Mouse (Mus musculus) midbrain, embryonic 15.5 days (tissue): ENCODE results near the gene Plekhf1. TPM values are rescaled to one million over a fixed set of nuclear protein-coding genes. Genes with fewer than 3 reads are reported as not detected.

Source experiments
- ATAC-seq: fragments of 200-750 bp; cut with Nextera tagmentation; replicated peaks from 2 replicates; pipeline ENCODE4 v1.8.0; 2017; ENCODE audit warnings: moderate TSS enrichment
- H3K27ac ChIP-seq: fragments of 300-500 bp; sonication (generic); 2 replicates; pipeline ENCODE4 v1.5.1; 2015; ENCODE audit warnings: mild to moderate bottlenecking, inconsistent platforms
- H3K27me3 ChIP-seq: fragments of 300-500 bp; sonication (generic); replicated peaks from 2 replicates; pipeline ENCODE4 v1.6.1; 2015; ENCODE audit warnings: inconsistent platforms
- H3K36me3 ChIP-seq: fragments of 300-500 bp; sonication (generic); replicated peaks from 2 replicates; pipeline ENCODE4 v1.6.1; 2015; ENCODE audit warnings: inconsistent platforms
- H3K4me1 ChIP-seq: fragments of 300-500 bp; sonication (generic); 2 replicates; pipeline ENCODE4 v1.6.1; 2015; ENCODE audit warnings: inconsistent platforms
- H3K4me2 ChIP-seq: fragments of 300-500 bp; sonication (generic); 2 replicates; pipeline ENCODE4 v1.6.1; 2015; ENCODE audit warnings: inconsistent platforms, mild to moderate bottlenecking, moderate library complexity
- H3K4me3 ChIP-seq: fragments of 300-500 bp; sonication (generic); 2 replicates; pipeline ENCODE4 v1.5.1; 2015; ENCODE audit warnings: mild to moderate bottlenecking, inconsistent platforms
- H3K9ac ChIP-seq: fragments of 300-500 bp; sonication (generic); 2 replicates; pipeline ENCODE4 v1.6.1; 2015; ENCODE audit warnings: mild to moderate bottlenecking, inconsistent platforms
- H3K9me3 ChIP-seq: fragments of 300-500 bp; sonication (generic); 2 replicates; pipeline ENCODE4 v1.6.1; 2016; ENCODE audit warnings: inconsistent platforms
- WGBS: fragments of 180-500 bp; shearing (Covaris S2); methylation state at CpG from one replicate; pipeline ENCODE4 v1.1.7; 2015; ENCODE audit warnings: mixed read lengths; 5-methylcytosine and 5-hydroxymethylcytosine counted together
- polyA plus RNA-seq: library from polyadenylated mRNA; unstranded; fragments of >200 nt; fragmentation: Nextera tagmentation; extraction: Ambion mirVana; gene quantifications from 2 replicates; pipeline ENCODE4 v1.2.1, GENCODE M21; 2015

Gene Plekhf1
- polyA plus RNA-seq, 1 experiment from 2014 or later: 0.48 TPM

DNA sequence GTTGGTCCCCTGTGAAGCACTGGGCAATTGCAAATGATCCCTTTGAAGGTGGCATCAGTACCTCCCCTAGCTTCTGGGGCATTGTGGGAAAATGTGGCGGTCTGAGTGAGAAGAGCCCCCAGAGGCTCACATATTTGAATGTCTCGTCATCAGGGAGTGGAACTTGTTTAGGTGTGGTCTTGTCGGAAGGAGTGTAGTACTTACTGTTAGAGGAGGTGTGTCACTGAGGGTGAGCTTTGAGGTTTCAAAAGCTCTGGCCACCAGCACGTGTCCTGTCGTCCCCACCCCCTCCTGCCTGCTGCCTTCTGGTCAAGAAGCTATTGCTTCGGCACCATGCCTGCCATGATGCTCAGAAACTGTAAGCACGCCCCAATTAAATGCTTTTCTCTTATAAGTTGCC, 12.5 kb downstream of the Plekhf1 start:
- H3K4me3 ChIP-seq: no peak overlapping the region
- no peak overlapping the region for H3K4me2 ChIP-seq
- no peak overlapping the region for H3K9ac ChIP-seq
- 79% methylated on average over 7 of the region's 7 CpGs for WGBS
- no peaks in the 10 kb centered on the region for H3K36me3 ChIP-seq
- H3K4me1 ChIP-seq: no peaks in the 10 kb centered on the region
- no peak for ATAC-seq
- no peaks in the 10 kb centered on the region for H3K9me3 ChIP-seq
- no peaks in the 10 kb centered on the region for H3K27me3 ChIP-seq
- no peak overlapping the region for H3K27ac ChIP-seq

DNA sequence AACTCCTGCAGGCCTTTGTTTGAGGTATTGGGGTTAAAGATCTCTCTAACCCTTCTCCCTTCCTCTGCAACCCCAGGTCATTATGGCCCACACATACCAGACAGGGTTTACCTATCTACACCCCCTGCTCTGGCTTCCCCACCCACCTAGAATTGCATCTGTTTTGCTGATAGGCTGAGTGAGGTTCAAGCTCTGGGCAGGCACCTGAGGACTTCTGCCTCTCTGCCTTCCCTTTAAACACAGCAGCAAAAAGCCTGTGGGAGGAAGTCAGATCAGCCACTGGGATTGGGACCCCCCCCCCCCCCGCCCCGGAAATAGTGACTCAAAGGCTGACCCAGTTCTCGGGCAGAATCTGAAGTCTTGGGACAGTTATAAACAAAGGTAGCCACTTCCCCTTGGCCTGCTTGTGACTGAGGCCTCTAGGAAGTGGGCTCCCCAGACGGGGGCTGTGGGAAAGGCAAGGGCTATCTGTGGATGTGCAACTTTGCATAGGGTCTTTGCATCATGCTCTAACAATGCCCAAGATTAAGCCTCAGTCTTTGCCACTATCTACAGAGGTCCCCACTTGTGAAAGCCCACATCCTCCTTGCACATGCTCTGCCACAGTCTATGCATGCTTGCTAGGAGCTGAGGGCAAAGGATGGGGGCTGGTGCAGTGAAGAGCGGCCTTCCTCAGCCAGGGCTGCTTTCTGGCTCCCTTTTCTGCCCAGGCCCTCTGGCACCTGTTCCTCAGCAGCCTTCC, 13.2 kb downstream of the Plekhf1 start:
- WGBS: 66% methylated on average over 5 of the region's 5 CpGs
- ATAC-seq: no peak
- H3K4me3 ChIP-seq: no peak overlapping the region

DNA sequence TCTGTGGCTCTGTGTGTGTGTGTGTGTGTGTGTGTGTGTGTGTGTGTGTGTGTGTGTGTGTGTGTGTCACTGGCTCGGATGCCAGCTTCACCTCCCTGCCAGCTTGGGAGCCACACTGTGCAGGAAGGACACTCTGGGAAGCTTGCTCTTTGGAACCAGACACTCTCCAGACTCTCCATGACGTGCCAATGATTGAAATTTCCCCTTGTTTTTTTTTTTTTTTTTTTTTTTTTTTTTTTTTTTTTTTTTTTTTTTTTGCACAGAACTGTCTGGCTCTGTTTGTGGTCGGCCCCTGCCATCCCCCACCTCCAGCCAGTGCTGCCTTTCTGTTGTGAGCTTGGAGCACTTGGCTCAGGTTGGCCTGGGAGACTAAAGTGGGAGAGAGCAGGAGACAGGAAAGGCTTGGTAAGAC, 15.2 kb downstream of the Plekhf1 start:
- Histone ChIP-seq H3K9ac (no peak overlapping the region), H3K27me3 (no peaks in the 10 kb centered on the region), H3K27ac (no peak overlapping the region), H3K4me3 (no peak overlapping the region), H3K9me3 (no peaks in the 10 kb centered on the region), H3K4me2 (no peak overlapping the region), H3K36me3 (no peaks in the 10 kb centered on the region), H3K4me1 (no peaks in the 10 kb centered on the region)
- no peak for ATAC-seq
- 55% methylated on average over 3 of the region's 3 CpGs for WGBS

More for the DNA sequence above, 13.2 kb downstream of the Plekhf1 start:
- no peaks in the 10 kb centered on the region for H3K9me3 ChIP-seq
- no peak overlapping the region for H3K27ac ChIP-seq
- H3K36me3 ChIP-seq: no peaks in the 10 kb centered on the region
- H3K4me2 ChIP-seq: no peak overlapping the region
- no peak overlapping the region for H3K9ac ChIP-seq
- H3K27me3 ChIP-seq: no peaks in the 10 kb centered on the region
- H3K4me1 ChIP-seq: no peaks in the 10 kb centered on the region

DNA sequence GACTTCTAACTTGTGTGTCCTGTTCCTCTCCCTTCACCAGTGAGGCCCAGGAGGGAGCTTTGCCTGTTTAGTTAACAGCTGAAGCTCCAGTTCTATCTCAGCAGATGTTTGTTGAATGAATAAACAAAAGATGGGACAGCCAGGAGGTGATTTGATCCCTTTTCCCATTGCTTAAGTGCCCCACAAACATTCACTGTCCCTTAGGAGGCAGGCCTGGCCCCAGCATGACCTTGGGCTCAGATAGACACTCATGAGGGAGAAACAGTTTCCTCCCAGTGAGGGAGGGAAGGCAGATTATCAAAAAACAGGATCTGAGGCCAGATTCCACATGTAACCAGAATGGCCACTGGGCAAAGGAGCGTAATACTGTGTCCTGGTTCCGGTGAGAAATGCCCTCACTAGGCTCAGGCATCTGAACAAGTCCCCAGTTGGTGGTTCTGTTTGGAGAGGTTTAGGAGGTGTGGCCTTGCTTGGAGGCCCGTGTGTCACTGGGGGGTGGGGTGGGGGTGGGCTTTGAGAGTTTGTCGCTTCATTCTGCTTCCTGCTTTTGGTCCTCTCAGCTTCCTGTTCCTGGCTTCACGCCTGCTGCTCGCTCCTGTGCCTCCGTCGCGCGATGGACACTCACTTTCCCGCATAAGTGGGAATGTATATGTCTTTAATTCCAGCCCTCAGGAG, 18.2 kb downstream of the Plekhf1 start:
- 74% methylated on average over 11 of the region's 11 CpGs for WGBS
- no peak overlapping the region for H3K4me2 ChIP-seq
- H3K9ac ChIP-seq: no peak overlapping the region
- no peaks in the 10 kb centered on the region for H3K27me3 ChIP-seq
- no peak for ATAC-seq
- H3K4me1 ChIP-seq: no peaks in the 10 kb centered on the region
- no peak overlapping the region for H3K4me3 ChIP-seq
- H3K9me3 ChIP-seq: no peaks in the 10 kb centered on the region
- H3K27ac ChIP-seq: no peak overlapping the region
- H3K36me3 ChIP-seq: no peaks in the 10 kb centered on the region

DNA sequence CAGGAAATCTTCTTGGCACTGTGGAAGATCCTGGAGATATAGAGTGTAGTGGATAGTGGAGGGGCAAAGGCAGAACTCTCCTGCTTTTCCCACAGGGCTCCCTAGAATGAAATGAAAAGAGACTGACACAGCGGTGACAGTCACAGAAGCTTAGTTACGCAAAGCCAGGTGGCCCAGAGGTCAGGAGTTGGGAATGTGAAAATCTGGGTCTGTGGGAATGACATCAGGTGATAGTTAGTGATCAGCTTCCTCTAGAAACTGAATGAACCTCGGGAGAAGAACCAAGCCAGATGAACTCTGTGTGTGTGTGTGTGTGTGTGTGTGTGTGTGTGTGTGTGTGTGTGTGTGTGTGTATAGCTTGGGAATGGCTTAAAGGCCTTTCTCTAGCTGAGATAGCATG, 18.8 kb downstream of the Plekhf1 start:
- no peaks in the 10 kb centered on the region for H3K36me3 ChIP-seq
- H3K4me3 ChIP-seq: no peak overlapping the region
- H3K9ac ChIP-seq: no peak overlapping the region
- no peaks in the 10 kb centered on the region for H3K4me1 ChIP-seq
- H3K27ac ChIP-seq: no peak overlapping the region
- ATAC-seq: no peak
- H3K4me2 ChIP-seq: no peak overlapping the region
- WGBS: 79% methylated on average over 3 of the region's 3 CpGs
- no peaks in the 10 kb centered on the region for H3K27me3 ChIP-seq
- no peaks in the 10 kb centered on the region for H3K9me3 ChIP-seq

DNA sequence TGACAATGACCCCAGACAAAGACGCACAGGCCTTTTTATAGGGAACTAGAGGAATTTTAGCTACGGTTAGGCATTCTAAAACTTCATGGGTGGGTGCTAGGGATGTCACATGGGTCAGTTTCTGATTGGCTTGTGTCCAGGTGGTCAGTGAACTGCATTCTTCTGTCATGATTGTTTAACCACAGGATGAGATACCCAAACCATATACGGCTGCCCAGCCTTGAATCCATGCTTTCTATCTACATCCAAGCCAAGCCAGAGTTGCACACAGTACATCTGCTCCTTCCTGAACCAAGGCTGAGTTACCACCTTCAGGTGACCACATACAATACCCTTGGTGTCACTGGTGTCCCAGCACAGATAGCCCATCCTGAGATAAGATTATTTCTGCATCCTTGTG, 21.3 kb downstream of the Plekhf1 start:
- Histone ChIP-seq H3K9me3 (no peaks in the 10 kb centered on the region), H3K4me3 (no peak overlapping the region), H3K27me3 (no peaks in the 10 kb centered on the region), H3K36me3 (no peaks in the 10 kb centered on the region), H3K9ac (no peak overlapping the region), H3K4me1 (no peaks in the 10 kb centered on the region), H3K4me2 (no peak overlapping the region), H3K27ac (no peak overlapping the region)
- WGBS: 84% methylated on average over 3 of the region's 3 CpGs
- no peak for ATAC-seq

DNA sequence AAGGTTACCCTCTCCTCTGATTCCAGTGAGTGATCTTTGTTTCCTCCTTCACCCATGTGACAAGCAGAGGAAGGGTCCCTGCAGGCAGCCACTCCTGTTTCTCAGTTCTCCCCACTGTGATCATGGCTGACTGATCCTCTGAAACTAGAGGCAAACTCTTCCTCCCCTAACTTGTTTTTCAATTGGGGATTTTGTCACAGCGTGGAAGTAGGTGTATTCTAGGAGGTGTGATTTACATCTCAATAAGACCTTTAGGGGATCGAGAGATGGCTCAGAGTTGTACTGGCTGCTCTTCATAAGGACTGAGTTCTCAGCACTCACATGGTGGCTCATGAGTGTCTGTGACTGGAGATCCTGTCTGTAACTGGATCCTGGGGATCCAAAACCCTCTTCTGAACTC, 22.0 kb downstream of the Plekhf1 start:
- 21% methylated on average over 2 of the region's 2 CpGs for WGBS
- H3K9me3 ChIP-seq: no peaks in the 10 kb centered on the region
- no peaks in the 10 kb centered on the region for H3K27me3 ChIP-seq
- no peaks in the 10 kb centered on the region for H3K36me3 ChIP-seq
- H3K4me3 ChIP-seq: no peak overlapping the region
- no peak overlapping the region for H3K9ac ChIP-seq
- peaks cover under 1% of the 10 kb centered on the region; the same call in 1 of the 2 replicates for H3K4me1 ChIP-seq
- H3K27ac ChIP-seq: no peak overlapping the region
- no peak for ATAC-seq
- no peak overlapping the region for H3K4me2 ChIP-seq

DNA sequence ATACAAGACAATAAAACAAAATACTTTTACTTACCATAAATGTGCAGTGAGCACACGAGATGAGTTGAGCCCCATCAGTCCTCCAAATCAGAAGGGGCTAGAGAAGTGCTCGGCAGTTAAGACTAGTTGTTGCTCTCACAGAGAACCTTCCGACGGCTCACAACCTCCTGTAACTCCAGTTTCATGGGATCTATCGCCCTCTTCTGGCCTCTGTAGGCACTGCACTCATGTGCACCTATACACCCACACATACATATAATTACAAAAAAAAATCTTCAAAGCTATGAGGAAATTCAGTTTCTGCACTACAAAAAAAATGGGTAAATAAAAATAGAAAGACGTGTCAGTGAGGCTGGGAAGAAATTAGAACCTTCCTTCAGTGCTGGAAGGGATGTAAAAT, 23.5 kb downstream of the Plekhf1 start:
- no peak overlapping the region for H3K4me2 ChIP-seq
- H3K27me3 ChIP-seq: no peaks in the 10 kb centered on the region
- no peak overlapping the region for H3K27ac ChIP-seq
- ATAC-seq: no peak
- no peaks in the 10 kb centered on the region for H3K36me3 ChIP-seq
- 89% methylated on average over 6 of the region's 6 CpGs for WGBS
- H3K9ac ChIP-seq: no peak overlapping the region
- H3K4me3 ChIP-seq: no peak overlapping the region
- H3K9me3 ChIP-seq: no peaks in the 10 kb centered on the region
- peaks cover 5% of the 10 kb centered on the region; the same call in 1 of the 2 replicates for H3K4me1 ChIP-seq

DNA sequence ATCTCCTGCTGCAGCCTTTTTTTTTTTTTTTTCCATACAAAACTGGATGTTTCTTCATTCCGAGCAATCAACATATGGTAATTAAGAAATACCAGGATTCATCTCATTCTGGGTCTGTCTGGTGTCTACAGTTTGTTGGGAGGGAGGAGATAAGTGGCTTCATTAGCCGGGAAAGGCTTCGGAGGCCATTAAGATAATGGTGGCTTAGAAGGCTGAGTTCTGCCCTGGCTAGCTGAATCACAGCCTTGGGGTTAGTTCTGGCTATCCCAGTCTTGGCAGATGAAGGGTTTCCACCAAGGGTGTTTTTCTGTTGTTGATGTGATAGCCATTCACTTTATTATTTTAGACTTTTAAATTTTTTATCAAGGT, 26.5 kb downstream of the Plekhf1 start:
- H3K27ac ChIP-seq: no peak overlapping the region
- H3K4me2 ChIP-seq: peak overlapping the region; percentile 66
- WGBS: 43% methylated on average over 3 of the region's 3 CpGs
- H3K9me3 ChIP-seq: no peaks in the 10 kb centered on the region
- H3K4me3 ChIP-seq: no peak overlapping the region
- H3K9ac ChIP-seq: no peak overlapping the region
- H3K27me3 ChIP-seq: no peaks in the 10 kb centered on the region
- ATAC-seq: peak; percentile 30; the same call in 1 of the 2 replicates
- H3K4me1 ChIP-seq: peaks cover 5% of the 10 kb centered on the region; the same call in 1 of the 2 replicates
- no peaks in the 10 kb centered on the region for H3K36me3 ChIP-seq

DNA sequence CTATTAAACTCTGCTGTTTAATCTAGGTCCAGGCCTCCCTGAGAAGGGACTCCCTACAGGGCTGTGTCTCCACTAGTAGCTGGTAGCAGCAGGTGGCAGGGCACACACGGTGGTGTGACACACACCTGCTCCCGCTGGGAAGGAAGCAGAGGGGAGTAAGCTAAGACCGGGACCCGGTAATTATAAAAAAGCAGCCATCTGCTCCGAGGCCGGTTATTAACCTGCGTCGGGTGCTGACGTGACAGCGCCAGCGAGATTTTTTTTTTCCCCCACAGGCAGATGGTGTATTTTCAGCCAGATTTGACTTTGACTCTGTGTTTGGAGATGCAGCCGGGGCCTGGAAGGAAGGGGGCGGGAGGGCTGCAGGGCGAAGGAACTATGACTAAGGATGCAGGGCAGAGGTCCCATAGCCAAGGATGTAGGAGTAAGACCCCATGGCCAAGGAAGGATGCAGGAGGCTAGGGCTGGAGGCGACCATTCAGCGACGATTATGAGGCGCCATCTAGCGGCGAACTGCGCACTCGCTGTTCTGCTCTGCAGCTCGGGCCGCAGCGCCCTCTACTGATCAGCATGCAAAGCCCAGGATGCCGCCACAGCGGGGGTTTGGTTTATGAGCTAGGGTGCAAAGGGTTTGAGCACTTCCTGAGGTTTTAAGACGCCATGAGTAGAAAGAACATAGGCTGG, 27.1 kb downstream of the Plekhf1 start:
- Histone ChIP-seq H3K36me3 (no peaks in the 10 kb centered on the region), H3K9me3 (no peaks in the 10 kb centered on the region), H3K27ac (peak overlapping the region; percentile 67), H3K4me2 (peak overlapping the region; percentile 66), H3K27me3 (no peaks in the 10 kb centered on the region), H3K9ac (peak overlapping the region; percentile 45), H3K4me3 (peak overlapping the region; percentile 39), H3K4me1 (peaks cover 5% of the 10 kb centered on the region; the same call in 1 of the 2 replicates)
- WGBS: 2% methylated on average over 28 of the region's 28 CpGs
- ATAC-seq: peak; percentile 93

DNA sequence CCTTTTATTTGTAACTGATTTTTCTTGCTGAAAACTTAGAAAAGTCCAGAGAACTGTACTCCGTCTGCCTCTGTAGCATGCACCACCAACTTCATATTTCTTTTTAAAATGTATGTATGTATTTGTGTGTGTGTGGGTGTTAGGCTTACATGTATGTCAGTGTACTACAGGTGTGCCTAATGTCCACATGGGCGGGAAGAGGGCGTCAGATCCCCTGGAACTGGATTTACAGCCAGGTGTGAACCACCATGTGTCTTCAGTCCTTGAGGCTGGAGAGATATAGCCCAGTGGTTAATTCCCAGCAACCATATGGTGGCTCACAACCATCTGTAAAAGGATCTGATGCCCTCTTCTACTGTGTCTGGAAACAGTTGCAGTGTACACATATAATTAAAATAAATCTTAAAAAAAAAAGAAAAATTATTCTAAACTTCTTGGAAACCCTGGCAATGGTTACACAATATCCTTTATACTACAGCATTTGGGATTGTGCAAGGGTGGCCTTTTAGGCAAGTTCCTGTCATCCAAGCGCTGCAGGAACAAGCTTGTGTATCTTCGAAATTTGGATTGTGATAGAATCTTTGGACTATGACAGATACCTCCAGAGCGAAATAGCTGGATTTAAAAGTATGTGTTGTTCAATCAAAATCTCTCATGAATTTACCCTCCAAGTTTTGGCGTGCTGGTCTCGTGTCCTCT, 27.8 kb downstream of the Plekhf1 start:
- no peak for ATAC-seq
- 69% methylated on average over 8 of the region's 8 CpGs for WGBS
- Histone ChIP-seq H3K9me3 (no peaks in the 10 kb centered on the region), H3K4me2 (peak overlapping the region; percentile 66), H3K9ac (0 out of 2 replicates have a peak overlapping the region, but pooled peaks have one; percentile 45), H3K27ac (peak overlapping the region; percentile 67), H3K36me3 (no peaks in the 10 kb centered on the region), H3K27me3 (no peaks in the 10 kb centered on the region), H3K4me1 (peaks cover 5% of the 10 kb centered on the region; the same call in 1 of the 2 replicates), H3K4me3 (peak overlapping the region; percentile 39)

DNA sequence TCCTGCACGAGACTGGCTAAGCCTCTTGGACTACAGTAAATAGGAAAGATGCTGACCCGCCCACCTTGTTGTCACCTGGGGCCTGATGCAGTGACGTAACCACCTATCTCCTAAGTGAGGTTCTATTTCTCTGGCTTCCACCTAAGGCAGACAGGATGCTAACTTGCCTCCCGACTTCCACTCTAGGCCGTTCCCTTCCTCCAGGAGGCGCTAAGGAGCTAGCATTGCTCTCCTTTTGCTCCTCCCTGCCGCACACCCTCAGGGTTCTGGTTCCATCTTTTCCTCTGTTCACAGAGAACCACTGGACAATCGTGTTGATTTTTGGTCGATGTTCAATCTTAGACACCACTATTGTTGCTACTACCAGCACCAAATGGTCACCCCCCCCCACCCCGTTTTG, 36.2 kb downstream of the Plekhf1 start:
- H3K27ac ChIP-seq: no peak overlapping the region
- no peak overlapping the region for H3K4me2 ChIP-seq
- no peak overlapping the region for H3K9ac ChIP-seq
- H3K4me1 ChIP-seq: no peaks in the 10 kb centered on the region
- no peaks in the 10 kb centered on the region for H3K9me3 ChIP-seq
- no peaks in the 10 kb centered on the region for H3K36me3 ChIP-seq
- 44% methylated on average over 10 of the region's 10 CpGs for WGBS
- H3K4me3 ChIP-seq: no peak overlapping the region
- no peak for ATAC-seq
- no peaks in the 10 kb centered on the region for H3K27me3 ChIP-seq
